Mouse (Mus musculus) embryonic facial prominence, embryonic 15.5 days (tissue): ENCODE results near the gene Hsd17b1. TPM values are rescaled to one million over a fixed set of nuclear protein-coding genes. Genes with fewer than 3 reads are reported as not detected.
"Not testable (repeated sequence)": the region's sequence is repeated elsewhere in the genome, so short reads cannot be mapped to it uniquely, and the experiment has no call there.

Experiments
- ATAC-seq: fragments of 200-750 bp; cut with Nextera tagmentation; 2 replicates; pipeline ENCODE4 v1.8.0; 2017; ENCODE audit warnings: low read depth, moderate TSS enrichment; ENCODE audit not compliant: insufficient number of reproducible peaks, low FRiP score, low TSS enrichment
- H3K27ac ChIP-seq: fragments of 300-500 bp; sonication (generic); replicated peaks from 2 replicates; pipeline ENCODE4 v1.5.1; 2015; ENCODE audit warnings: mild to moderate bottlenecking, inconsistent platforms
- H3K27me3 ChIP-seq: fragments of 300-500 bp; sonication (generic); 2 replicates; pipeline ENCODE4 v1.6.1; 2015; ENCODE audit warnings: inconsistent platforms
- H3K36me3 ChIP-seq: fragments of 300-500 bp; sonication (generic); 2 replicates; pipeline ENCODE4 v1.6.1; 2015; ENCODE audit warnings: mild to moderate bottlenecking, inconsistent platforms
- H3K4me1 ChIP-seq: fragments of 300-500 bp; sonication (generic); 2 replicates; pipeline ENCODE4 v1.6.1; 2015; ENCODE audit warnings: inconsistent platforms
- H3K4me2 ChIP-seq: fragments of 300-500 bp; sonication (generic); replicated peaks from 2 replicates; pipeline ENCODE4 v1.6.1; 2015; ENCODE audit warnings: mild to moderate bottlenecking, inconsistent platforms
- H3K4me3 ChIP-seq: fragments of 300-500 bp; sonication (generic); replicated peaks from 2 replicates; pipeline ENCODE4 v1.5.1; 2015; ENCODE audit warnings: mild to moderate bottlenecking, inconsistent platforms
- H3K9ac ChIP-seq: fragments of 300-500 bp; sonication (generic); 2 replicates; pipeline ENCODE4 v1.6.1; 2015; ENCODE audit warnings: inconsistent platforms
- H3K9me3 ChIP-seq: fragments of 300-500 bp; sonication (generic); replicated peaks from 2 replicates; pipeline ENCODE4 v1.6.1; 2016; ENCODE audit warnings: inconsistent platforms
- WGBS: fragments of 180-500 bp; shearing (Covaris S2); methylation state at CpG from one replicate; pipeline ENCODE4 v1.1.7; 2015; 5-methylcytosine and 5-hydroxymethylcytosine counted together
- polyA plus RNA-seq: library from polyadenylated mRNA; unstranded; fragments of >200 nt; fragmentation: Nextera tagmentation; extraction: Ambion mirVana; gene quantifications from 2 replicates; pipeline ENCODE4 v1.2.1, GENCODE M21; 2015

Gene Hsd17b1
- polyA plus RNA-seq, 1 experiment from 2014 or later, result 0.24 TPM

- Histone ChIP-seq H3K36me3 (0 out of 2 replicates have a peak, but pooled peaks cover 5% of the 10 kb centered on the region), H3K4me3 (no peak overlapping the region), H3K27me3 (no peaks in the 10 kb centered on the region), H3K4me2 (no peak overlapping the region), H3K4me1 (peaks cover 33% of the 10 kb centered on the region), H3K9me3 (no peaks in the 10 kb centered on the region), H3K27ac (peak overlapping the region; percentile 58), H3K9ac (no peak overlapping the region)
- 65% methylated on average over 2 of the region's 2 CpGs for WGBS
- no peak for ATAC-seq
These were observed 37.4 kb downstream of the Hsd17b1 start for GRCm38 (mm10) chr11:101115564-101115963.

DNA sequence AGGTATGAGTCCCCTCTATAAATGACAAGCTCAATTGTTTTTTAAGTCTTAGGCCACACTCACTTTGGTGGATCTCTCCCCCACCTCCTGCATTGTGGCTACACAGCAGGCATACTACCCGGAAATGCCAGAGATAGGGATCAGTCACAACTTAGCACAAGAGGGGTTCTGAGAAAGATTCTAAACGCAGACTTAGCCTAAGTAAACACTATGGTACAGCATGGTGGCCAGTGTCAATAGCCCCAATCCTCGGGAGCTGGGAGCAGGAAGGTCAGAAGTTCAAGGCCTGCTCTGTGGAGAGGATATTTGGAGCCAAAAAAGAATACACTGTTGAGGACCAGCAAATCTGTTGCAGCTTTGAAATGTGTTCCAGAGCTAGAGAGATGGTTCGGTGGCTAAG, 39.9 kb downstream of the Hsd17b1 start:
- H3K9ac ChIP-seq, result peak overlapping the region; percentile 96
- H3K36me3 ChIP-seq, result peaks cover 16% of the 10 kb centered on the region
- ATAC-seq, result no peak
- peak overlapping the region; percentile 34; the same call in 1 of the 2 replicates for H3K27ac ChIP-seq
- 35% methylated on average over 4 of the region's 4 CpGs for WGBS
- H3K9me3 ChIP-seq, result no peaks in the 10 kb centered on the region
- H3K27me3 ChIP-seq, result no peaks in the 10 kb centered on the region
- peak overlapping the region; percentile 99 for H3K4me3 ChIP-seq
- peak overlapping the region; percentile 82 for H3K4me2 ChIP-seq
- H3K4me1 ChIP-seq, result peaks cover 40% of the 10 kb centered on the region

- under 1% methylated on average over 39 of the region's 39 CpGs for WGBS
- Histone ChIP-seq H3K9ac (peak overlapping the region; percentile 96), H3K4me2 (peak overlapping the region; percentile 82), H3K4me1 (peaks cover 40% of the 10 kb centered on the region), H3K27me3 (no peaks in the 10 kb centered on the region), H3K36me3 (peaks cover 24% of the 10 kb centered on the region), H3K4me3 (peak overlapping the region; percentile 99), H3K9me3 (no peaks in the 10 kb centered on the region), H3K27ac (peak overlapping the region; percentile 93)
- peak; percentile 80 for ATAC-seq
These were observed 41.0 kb downstream of the Hsd17b1 start for GRCm38 (mm10) chr11:101119131-101119760.

- peak within 1 kb of the TSS; percentile 93 for H3K27ac ChIP-seq
- WGBS, result under 1% methylated on average over 61 of the region's 61 CpGs
- H3K4me1 ChIP-seq, result peaks cover 36% of the 10 kb centered on the region
- H3K36me3 ChIP-seq, result peaks cover 27% of the 10 kb centered on the region
- H3K9ac ChIP-seq, result peak within 1 kb of the TSS; percentile 96
- peak; percentile 94 for ATAC-seq
- no peaks in the 10 kb centered on the region for H3K9me3 ChIP-seq
- H3K4me3 ChIP-seq, result peak within 1 kb of the TSS; percentile 99
- no peaks in the 10 kb centered on the region for H3K27me3 ChIP-seq
- peak within 1 kb of the TSS; percentile 82 for H3K4me2 ChIP-seq
These were observed 41.7 kb downstream of the Hsd17b1 start, which contains the start of the genes Retreg3 and Tubg1 for GRCm38 (mm10) chr11:101119761-101120544. Gene Retreg3, minus strand, starts transcription at chr11:101119893. Gene Tubg1, plus strand, starts transcription at chr11:101119938.

DNA sequence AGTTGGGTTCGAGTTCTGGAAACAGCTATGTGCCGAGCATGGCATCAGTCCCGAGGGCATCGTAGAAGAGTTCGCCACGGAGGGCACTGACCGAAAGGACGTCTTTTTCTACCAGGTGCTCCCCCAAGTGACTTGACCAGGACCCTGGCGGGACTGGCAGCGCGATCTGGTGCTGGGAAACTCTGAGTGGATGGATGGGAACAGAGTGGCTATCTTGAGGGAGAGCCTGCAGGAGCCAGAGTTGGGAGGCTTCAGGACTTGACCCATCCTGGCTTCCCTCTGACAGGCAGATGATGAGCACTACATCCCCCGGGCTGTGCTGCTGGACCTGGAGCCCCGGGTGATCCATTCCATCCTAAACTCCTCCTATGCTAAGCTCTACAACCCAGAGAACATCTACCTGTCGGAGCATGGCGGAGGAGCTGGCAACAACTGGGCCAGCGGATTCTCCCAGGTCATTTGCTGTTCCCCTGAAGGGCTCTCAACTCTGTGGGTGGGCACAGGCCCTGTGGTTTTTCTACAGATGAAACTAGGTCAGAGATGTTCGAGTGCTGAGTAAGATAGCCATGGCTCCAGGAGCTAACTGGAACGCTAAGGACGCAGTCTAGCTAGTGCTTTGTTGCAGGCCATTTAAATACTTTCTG, 42.5 kb downstream of the Hsd17b1 start:
- Histone ChIP-seq H3K4me3 (peak overlapping the region; percentile 99), H3K27ac (peak overlapping the region; percentile 93), H3K36me3 (peaks cover 34% of the 10 kb centered on the region), H3K27me3 (no peaks in the 10 kb centered on the region), H3K9ac (peak overlapping the region; percentile 63), H3K4me1 (peaks cover 33% of the 10 kb centered on the region), H3K4me2 (peak overlapping the region; percentile 82), H3K9me3 (no peaks in the 10 kb centered on the region)
- 18% methylated on average over 19 of the region's 19 CpGs for WGBS
- ATAC-seq, result no peak

- ATAC-seq, H3K27ac ChIP-seq, H3K4me2 ChIP-seq, H3K9ac ChIP-seq, H3K4me3 ChIP-seq, H3K9me3 ChIP-seq, H3K4me1 ChIP-seq, H3K27me3 ChIP-seq: not testable (repeated sequence)
- peaks cover 51% of the 10 kb centered on the region for H3K36me3 ChIP-seq
- 92% methylated on average over 8 of the region's 8 CpGs for WGBS
These were observed 46.3 kb downstream of the Hsd17b1 start for GRCm38 (mm10) chr11:101124494-101124893.

DNA sequence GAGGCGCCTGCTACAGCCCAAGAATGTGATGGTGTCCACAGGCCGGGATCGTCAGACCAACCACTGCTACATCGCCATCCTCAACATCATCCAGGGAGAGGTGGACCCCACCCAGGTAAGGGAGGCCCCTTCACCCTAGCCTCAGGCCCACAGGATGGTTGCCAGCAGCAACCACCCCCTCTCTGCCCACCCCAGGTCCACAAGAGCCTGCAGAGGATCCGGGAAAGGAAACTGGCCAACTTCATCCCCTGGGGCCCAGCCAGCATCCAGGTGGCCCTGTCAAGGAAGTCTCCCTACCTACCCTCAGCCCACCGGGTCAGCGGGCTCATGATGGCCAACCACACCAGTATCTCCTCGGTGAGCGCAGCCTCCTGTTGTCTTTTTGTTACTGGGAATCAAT, 46.8 kb downstream of the Hsd17b1 start:
- peaks cover 51% of the 10 kb centered on the region for H3K36me3 ChIP-seq
- WGBS, result 97% methylated on average over 9 of the region's 9 CpGs
- H3K9ac ChIP-seq, H3K27ac ChIP-seq, H3K4me1 ChIP-seq, H3K4me3 ChIP-seq, H3K4me2 ChIP-seq, ATAC-seq, H3K27me3 ChIP-seq, H3K9me3 ChIP-seq: not testable (repeated sequence)

GRCm38 (mm10) chr11:101127075-101127474, 48.9 kb downstream of the Hsd17b1 start:
- H3K9ac ChIP-seq, result no peak overlapping the region
- H3K4me1 ChIP-seq, result no peaks in the 10 kb centered on the region
- peaks cover 5% of the 10 kb centered on the region; the same call in 1 of the 2 replicates for H3K9me3 ChIP-seq
- H3K4me3 ChIP-seq, result no peak overlapping the region
- H3K4me2 ChIP-seq, result no peak overlapping the region
- H3K36me3 ChIP-seq, result peaks cover 48% of the 10 kb centered on the region
- H3K27me3 ChIP-seq, result no peaks in the 10 kb centered on the region
- no peak overlapping the region for H3K27ac ChIP-seq
- WGBS, result 91% methylated on average over 1 of the region's 1 CpGs
- ATAC-seq, result no peak

GRCm38 (mm10) chr11:101128996-101129577, 50.9 kb downstream of the Hsd17b1 start:
- H3K36me3 ChIP-seq, result peaks cover 28% of the 10 kb centered on the region
- H3K27me3 ChIP-seq, result no peaks in the 10 kb centered on the region
- H3K4me3 ChIP-seq, result no peak overlapping the region
- H3K4me1 ChIP-seq, result no peaks in the 10 kb centered on the region
- no peak for ATAC-seq
- 89% methylated on average over 11 of the region's 11 CpGs for WGBS
- H3K9ac ChIP-seq, result no peak overlapping the region
- no peak overlapping the region for H3K4me2 ChIP-seq
- H3K9me3 ChIP-seq, result peaks cover 5% of the 10 kb centered on the region; the same call in 1 of the 2 replicates
- no peak overlapping the region for H3K27ac ChIP-seq
